Mouse (Mus musculus): ENCODE measurements at regions not wholly inside any gene's neighbourhood (a gene's known extent, or its start where the extent isn't known, plus 50 kb on each side); places are given as distances from the start of the nearest gene placed in this dataset.
"Not testable (repeated sequence)": the region's sequence is repeated elsewhere in the genome, so short reads cannot be mapped to it uniquely, and the experiment has no call there.

- H3K4me3 ChIP-seq (ENCODE audit: low read depth, low read length) = no peak overlapping the region
- H3K4me1 ChIP-seq (ENCODE audit: control insufficient read depth, insufficient read depth, insufficient read length, low read length) = no peaks in the 10 kb centered on the region
- TF ChIP-seq CTCF (IDR thresholded peaks at IDR 0.05; ENCODE audit: extremely low read depth, insufficient read length, insufficient replicate concordance, low read depth, low read length) = no peak
- no peak for TF ChIP-seq POLR2A (IDR thresholded peaks at IDR 0.05; ENCODE audit: low read depth, low read length)
- no peaks in the 10 kb centered on the region for H3K36me3 ChIP-seq (ENCODE audit: control insufficient read depth, insufficient read depth, low read length)
- 75% methylated on average over 5 of the region's 5 CpGs for WGBS
- no peaks in the 10 kb centered on the region for H3K27me3 ChIP-seq (ENCODE audit: control insufficient read depth, insufficient read depth, low read length)
- H3K27ac ChIP-seq (ENCODE audit: insufficient read depth, low read depth, low read length) = no peak overlapping the region
Observed at GRCm38 (mm10) chr10:57282896-57283295, 203.3 kb upstream of the Hsf2 start.

- H3K36me3 ChIP-seq (ENCODE audit: control insufficient read depth, insufficient read depth, low read length) = no peaks in the 10 kb centered on the region
- no peak overlapping the region for H3K27ac ChIP-seq (ENCODE audit: insufficient read depth, low read depth, low read length)
- H3K4me3 ChIP-seq (ENCODE audit: low read depth, low read length) = no peak overlapping the region
- no peaks in the 10 kb centered on the region for H3K4me1 ChIP-seq (ENCODE audit: control insufficient read depth, insufficient read depth, insufficient read length, low read length)
- WGBS = 90% methylated on average over 10 of the region's 10 CpGs
- H3K27me3 ChIP-seq (ENCODE audit: control insufficient read depth, insufficient read depth, low read length) = no peaks in the 10 kb centered on the region
- TF ChIP-seq CTCF (IDR thresholded peaks at IDR 0.05; ENCODE audit: extremely low read depth, insufficient read length, insufficient replicate concordance, low read depth, low read length) = no peak
- TF ChIP-seq POLR2A (IDR thresholded peaks at IDR 0.05; ENCODE audit: low read depth, low read length) = no peak
Observed at GRCm38 (mm10) chr10:57291596-57291995, 194.6 kb upstream of the Hsf2 start.

- 71% methylated on average over 3 of the region's 3 CpGs for WGBS
- Histone ChIP-seq H3K27me3 (ENCODE audit: control insufficient read depth, insufficient read depth, low read length) (no peaks in the 10 kb centered on the region), H3K36me3 (ENCODE audit: control insufficient read depth, insufficient read depth, low read length) (no peaks in the 10 kb centered on the region), H3K4me3 (ENCODE audit: low read depth, low read length) (no peak overlapping the region), H3K4me1 (ENCODE audit: control insufficient read depth, insufficient read depth, insufficient read length, low read length) (no peaks in the 10 kb centered on the region), H3K27ac (ENCODE audit: insufficient read depth, low read depth, low read length) (no peak overlapping the region)
- no peak for TF ChIP-seq CTCF (IDR thresholded peaks at IDR 0.05; ENCODE audit: extremely low read depth, insufficient read length, insufficient replicate concordance, low read depth, low read length)
- TF ChIP-seq POLR2A (IDR thresholded peaks at IDR 0.05; ENCODE audit: low read depth, low read length) = no peak
Observed at GRCm38 (mm10) chr10:57313799-57314198, 172.4 kb upstream of the Hsf2 start.

GRCm38 (mm10) chr10:57317067-57317466, 169.1 kb upstream of the Hsf2 start:
- Histone ChIP-seq H3K27me3 (ENCODE audit: control insufficient read depth, insufficient read depth, low read length) (no peaks in the 10 kb centered on the region), H3K4me1 (ENCODE audit: control insufficient read depth, insufficient read depth, insufficient read length, low read length) (no peaks in the 10 kb centered on the region), H3K36me3 (ENCODE audit: control insufficient read depth, insufficient read depth, low read length) (no peaks in the 10 kb centered on the region), H3K27ac (ENCODE audit: insufficient read depth, low read depth, low read length) (no peak overlapping the region), H3K4me3 (ENCODE audit: low read depth, low read length) (no peak overlapping the region)
- TF ChIP-seq POLR2A (IDR thresholded peaks at IDR 0.05; ENCODE audit: low read depth, low read length) = no peak
- no peak for TF ChIP-seq CTCF (IDR thresholded peaks at IDR 0.05; ENCODE audit: extremely low read depth, insufficient read length, insufficient replicate concordance, low read depth, low read length)

- no peak for TF ChIP-seq POLR2A (IDR thresholded peaks at IDR 0.05; ENCODE audit: low read depth, low read length)
- no peak for TF ChIP-seq CTCF (IDR thresholded peaks at IDR 0.05; ENCODE audit: extremely low read depth, insufficient read length, insufficient replicate concordance, low read depth, low read length)
- no peak overlapping the region for H3K4me3 ChIP-seq (ENCODE audit: low read depth, low read length)
- no peaks in the 10 kb centered on the region for H3K4me1 ChIP-seq (ENCODE audit: control insufficient read depth, insufficient read depth, insufficient read length, low read length)
- 26% methylated on average over 2 of the region's 2 CpGs for WGBS
- H3K27me3 ChIP-seq (ENCODE audit: control insufficient read depth, insufficient read depth, low read length) = no peaks in the 10 kb centered on the region
- no peaks in the 10 kb centered on the region for H3K36me3 ChIP-seq (ENCODE audit: control insufficient read depth, insufficient read depth, low read length)
- no peak overlapping the region for H3K27ac ChIP-seq (ENCODE audit: insufficient read depth, low read depth, low read length)
Observed at GRCm38 (mm10) chr10:57319171-57319570, 167.0 kb upstream of the Hsf2 start.

GRCm38 (mm10) chr10:57322717-57323424, 163.3 kb upstream of the Hsf2 start:
- Histone ChIP-seq H3K27me3 (ENCODE audit: control insufficient read depth, insufficient read depth, low read length) (no peaks in the 10 kb centered on the region), H3K4me3 (ENCODE audit: low read depth, low read length) (no peak overlapping the region)

GRCm38 (mm10) chr10:57324226-57324625, 162.0 kb upstream of the Hsf2 start:
- Histone ChIP-seq H3K36me3 (ENCODE audit: control insufficient read depth, insufficient read depth, low read length) (no peaks in the 10 kb centered on the region), H3K4me1 (ENCODE audit: control insufficient read depth, insufficient read depth, insufficient read length, low read length) (no peaks in the 10 kb centered on the region), H3K4me3 (ENCODE audit: low read depth, low read length) (no peak overlapping the region), H3K27ac (ENCODE audit: insufficient read depth, low read depth, low read length) (no peak overlapping the region), H3K27me3 (ENCODE audit: control insufficient read depth, insufficient read depth, low read length) (no peaks in the 10 kb centered on the region)
- no peak for TF ChIP-seq CTCF (IDR thresholded peaks at IDR 0.05; ENCODE audit: extremely low read depth, insufficient read length, insufficient replicate concordance, low read depth, low read length)
- TF ChIP-seq POLR2A (IDR thresholded peaks at IDR 0.05; ENCODE audit: low read depth, low read length) = no peak
- 47% methylated on average over 1 of the region's 1 CpGs for WGBS

More at GRCm38 (mm10) chr10:57322717-57323424, 163.3 kb upstream of the Hsf2 start:
- TF ChIP-seq POLR2A (IDR thresholded peaks at IDR 0.05; ENCODE audit: low read depth, low read length) (no peak), CTCF (IDR thresholded peaks at IDR 0.05; ENCODE audit: extremely low read depth, insufficient read length, insufficient replicate concordance, low read depth, low read length) (no peak)
- Histone ChIP-seq H3K36me3 (ENCODE audit: control insufficient read depth, insufficient read depth, low read length) (no peaks in the 10 kb centered on the region), H3K4me1 (ENCODE audit: control insufficient read depth, insufficient read depth, insufficient read length, low read length) (no peaks in the 10 kb centered on the region), H3K27ac (ENCODE audit: insufficient read depth, low read depth, low read length) (no peak overlapping the region)
- WGBS = 77% methylated on average over 2 of the region's 2 CpGs

- 88% methylated on average over 1 of the region's 1 CpGs for WGBS
Observed at GRCm38 (mm10) chr10:57362781-57363180, 123.4 kb upstream of the Hsf2 start.

More at GRCm38 (mm10) chr10:57362781-57363180, 123.4 kb upstream of the Hsf2 start:
- not testable (repeated sequence) for H3K4me1 ChIP-seq (ENCODE audit: control insufficient read depth, insufficient read depth, insufficient read length, low read length); H3K4me3 ChIP-seq (ENCODE audit: low read depth, low read length); H3K27me3 ChIP-seq (ENCODE audit: control insufficient read depth, insufficient read depth, low read length); H3K36me3 ChIP-seq (ENCODE audit: control insufficient read depth, insufficient read depth, low read length); H3K27ac ChIP-seq (ENCODE audit: insufficient read depth, low read depth, low read length)

Data from small intestine, adult 2 months (tissue).